Mouse (Mus musculus): Measurements from ENCODE around the gene Col18a1.

DNA sequence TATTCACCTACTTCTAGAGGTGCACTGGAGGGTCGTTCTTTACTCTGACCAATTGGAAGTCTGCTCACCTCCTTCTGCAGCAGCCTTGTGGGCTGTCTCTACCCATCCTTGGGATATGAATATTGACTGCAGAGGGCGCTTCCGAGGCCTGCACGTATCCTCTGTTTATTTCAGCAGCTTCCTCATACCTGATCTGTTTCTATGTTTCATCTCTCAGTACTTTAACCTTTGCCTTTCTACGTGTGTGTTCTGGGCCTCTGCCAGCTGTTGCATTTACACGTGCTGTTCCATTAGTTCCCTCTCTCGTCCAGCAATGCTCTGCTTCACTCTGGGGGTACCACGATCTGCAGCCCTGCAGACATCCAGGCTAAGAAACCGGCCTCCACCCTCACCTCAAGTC lies 148.7 kb downstream of the Col18a1 start:
- no peak for TF ChIP-seq CTCF (IDR thresholded peaks at IDR 0.05; ENCODE audit: borderline replicate concordance, extremely low read depth, insufficient read depth, insufficient read length)
- TF ChIP-seq POLR2A (IDR thresholded peaks at IDR 0.05; ENCODE audit: borderline replicate concordance, extremely low read depth, insufficient read depth, insufficient read length, poor library complexity, severe bottlenecking), result no peak
